Mouse (Mus musculus) kidney, adult 2 months (tissue): ENCODE results near the gene 2900026A02Rik.

Experiments
- CTCF ChIP-seq: fragments of 200-500 bp; conservative IDR thresholded peaks from 2 replicates; pipeline ENCODE4 v1.5.1; 2011; ENCODE audit warnings: low read depth, mild to moderate bottlenecking, control low read depth, low read length, moderate library complexity, mixed read lengths; ENCODE audit not compliant: insufficient read depth, insufficient read length
- POLR2A ChIP-seq: fragments of 200-500 bp; IDR thresholded peaks from one replicate; pipeline ENCODE4 v1.6.1; 2011; ENCODE audit warnings: low read depth, low read length, control low read depth

DNA sequence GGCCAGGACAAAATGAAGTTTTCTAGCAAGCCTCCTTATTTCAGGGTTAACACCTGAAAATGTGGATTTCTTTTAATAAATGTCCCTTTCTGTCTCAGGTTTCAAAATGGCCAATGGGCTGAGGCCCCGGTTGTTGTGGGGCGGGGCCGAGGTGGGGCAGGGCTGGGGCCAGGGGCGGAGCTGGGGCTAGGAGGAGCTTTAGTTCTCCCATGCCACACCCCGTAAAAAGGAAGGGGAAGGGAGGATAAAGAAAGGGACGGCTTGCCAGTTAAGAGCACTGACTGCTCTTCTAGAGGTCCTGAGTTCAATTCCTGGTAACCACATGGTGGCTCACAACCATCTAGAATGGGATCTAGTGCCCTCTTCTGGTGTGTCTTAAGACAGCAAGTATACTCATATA is 39.6 kb downstream of the 2900026A02Rik start:
- TF ChIP-seq CTCF: no peak
- no peak for TF ChIP-seq POLR2A
